Mouse (Mus musculus): ENCODE measurements around the gene Asb16. TPM values are rescaled to one million over a fixed set of nuclear protein-coding genes. Genes with fewer than 3 reads are reported as not detected.

The Asb16 gene
- total RNA-seq, 4 experiments from 2014 or later, result 1.3 to 1.6 (median 1.5) TPM

GRCm38 (mm10) chr11:102285095-102285834, 16.7 kb downstream of the Asb16 start:
- no peak for DNase-seq (ENCODE audit: low spot score)

- DNase-seq (ENCODE audit: low spot score), result no peak
Observed at GRCm38 (mm10) chr11:102287485-102287884, 18.9 kb downstream of the Asb16 start.

- DNase-seq (ENCODE audit: low spot score), result no peak
Observed at GRCm38 (mm10) chr11:102288027-102288804, 19.7 kb downstream of the Asb16 start.

GRCm38 (mm10) chr11:102288913-102289312, 20.4 kb downstream of the Asb16 start:
- no peak for DNase-seq (ENCODE audit: low spot score)

- no peak for DNase-seq (ENCODE audit: low spot score)
Observed at GRCm38 (mm10) chr11:102289511-102290100, 21.1 kb downstream of the Asb16 start.

- no peak for DNase-seq (ENCODE audit: low spot score)
Observed at GRCm38 (mm10) chr11:102290141-102290540, 21.6 kb downstream of the Asb16 start.

GRCm38 (mm10) chr11:102291051-102291535, 22.6 kb downstream of the Asb16 start:
- no peak for DNase-seq (ENCODE audit: low spot score)

GRCm38 (mm10) chr11:102293971-102294370, 25.4 kb downstream of the Asb16 start:
- DNase-seq (ENCODE audit: low spot score), result no peak

GRCm38 (mm10) chr11:102294416-102294815, 25.9 kb downstream of the Asb16 start:
- DNase-seq (ENCODE audit: low spot score), result no peak

GRCm38 (mm10) chr11:102294887-102295597, 26.5 kb downstream of the Asb16 start:
- DNase-seq (ENCODE audit: low spot score), result no peak

- DNase-seq (ENCODE audit: low spot score), result no peak
Observed at GRCm38 (mm10) chr11:102295598-102296471, 27.3 kb downstream of the Asb16 start.

GRCm38 (mm10) chr11:102296491-102297472, 28.2 kb downstream of the Asb16 start, which contains the start of gene Atxn7l3:
Gene Atxn7l3 (minus strand): TSS chr11:102296631.
- DNase-seq (ENCODE audit: low spot score), result peak; percentile 98

- DNase-seq (ENCODE audit: low spot score), result no peak
Observed at GRCm38 (mm10) chr11:102297577-102298556, 29.3 kb downstream of the Asb16 start.

- DNase-seq (ENCODE audit: low spot score), result no peak
Observed at GRCm38 (mm10) chr11:102299839-102300238, 31.3 kb downstream of the Asb16 start.

- DNase-seq (ENCODE audit: low spot score), result no peak
Observed at GRCm38 (mm10) chr11:102304141-102304540, 35.6 kb downstream of the Asb16 start.

GRCm38 (mm10) chr11:102305359-102305758, 36.8 kb downstream of the Asb16 start:
- no peak for DNase-seq (ENCODE audit: low spot score)

- no peak for DNase-seq (ENCODE audit: low spot score)
Observed at GRCm38 (mm10) chr11:102308104-102308503, 39.6 kb downstream of the Asb16 start.

GRCm38 (mm10) chr11:102308979-102309378, 40.4 kb downstream of the Asb16 start:
- peak; percentile 96 for DNase-seq (ENCODE audit: low spot score)
